Mouse (Mus musculus): Measurements from ENCODE around the gene Midn. TPM values are rescaled to one million over a fixed set of nuclear protein-coding genes. Genes with fewer than 3 reads are reported as not detected.

Gene Midn
- polyA plus RNA-seq, 1 experiment from 2014 or later, result 10.3 TPM

GRCm38 (mm10) chr10:80135161-80135560 lies 12.9 kb upstream of the Midn start:
- no peak for ATAC-seq (replicated peaks; ENCODE audit: extremely low read depth, insufficient read depth, low FRiP score)
- Histone ChIP-seq H3K27me3 (ENCODE audit: control insufficient read depth, insufficient read depth, low read length) (peaks cover 6% of the 10 kb centered on the region; the same call in 1 of the 2 replicates), H3K4me2 (ENCODE audit: low read depth, low read length) (no peak overlapping the region), H3K27ac (ENCODE audit: low read length) (no peak overlapping the region), H3K4me3 (ENCODE audit: low read length) (no peak overlapping the region), H3K36me3 (ENCODE audit: control insufficient read depth, insufficient read depth) (peaks cover 7% of the 10 kb centered on the region), H3K9ac (ENCODE audit: low read length) (no peak overlapping the region), H3K4me1 (ENCODE audit: control insufficient read depth, insufficient read depth, low read length) (peaks cover 40% of the 10 kb centered on the region), H3K9me3 (replicated peaks; ENCODE audit: control insufficient read depth, low read length) (0 out of 2 replicates have a peak, but pooled peaks cover 3% of the 10 kb centered on the region)
- WGBS, result 89% methylated on average over 10 of the region's 10 CpGs

GRCm38 (mm10) chr10:80135641-80136040 lies 12.4 kb upstream of the Midn start:
- no peak overlapping the region for H3K9ac ChIP-seq (ENCODE audit: low read length)
- H3K27ac ChIP-seq (ENCODE audit: low read length), result no peak overlapping the region
- peaks cover 40% of the 10 kb centered on the region for H3K4me1 ChIP-seq (ENCODE audit: control insufficient read depth, insufficient read depth, low read length)
- H3K4me2 ChIP-seq (ENCODE audit: low read depth, low read length), result no peak overlapping the region
- peaks cover 4% of the 10 kb centered on the region; the same call in 1 of the 2 replicates for H3K36me3 ChIP-seq (ENCODE audit: control insufficient read depth, insufficient read depth)
- peaks cover 6% of the 10 kb centered on the region; the same call in 1 of the 2 replicates for H3K27me3 ChIP-seq (ENCODE audit: control insufficient read depth, insufficient read depth, low read length)
- H3K4me3 ChIP-seq (ENCODE audit: low read length), result no peak overlapping the region
- 0 out of 2 replicates have a peak, but pooled peaks cover 3% of the 10 kb centered on the region for H3K9me3 ChIP-seq (replicated peaks; ENCODE audit: control insufficient read depth, low read length)
- WGBS, result 100% methylated on average over 1 of the region's 1 CpGs
- ATAC-seq (replicated peaks; ENCODE audit: extremely low read depth, insufficient read depth, low FRiP score), result no peak

GRCm38 (mm10) chr10:80136179-80136951 lies 11.7 kb upstream of the Midn start:
- Histone ChIP-seq H3K27me3 (ENCODE audit: control insufficient read depth, insufficient read depth, low read length) (peaks cover 6% of the 10 kb centered on the region; the same call in 1 of the 2 replicates), H3K27ac (ENCODE audit: low read length) (no peak overlapping the region), H3K4me2 (ENCODE audit: low read depth, low read length) (peak overlapping the region; percentile 85), H3K9ac (ENCODE audit: low read length) (peak overlapping the region; percentile 43; the same call in 1 of the 2 replicates), H3K9me3 (replicated peaks; ENCODE audit: control insufficient read depth, low read length) (0 out of 2 replicates have a peak, but pooled peaks cover 3% of the 10 kb centered on the region), H3K36me3 (ENCODE audit: control insufficient read depth, insufficient read depth) (no peaks in the 10 kb centered on the region), H3K4me3 (ENCODE audit: low read length) (peak overlapping the region; percentile 60), H3K4me1 (ENCODE audit: control insufficient read depth, insufficient read depth, low read length) (peaks cover 40% of the 10 kb centered on the region)
- 23% methylated on average over 34 of the region's 49 CpGs for WGBS
- ATAC-seq (replicated peaks; ENCODE audit: extremely low read depth, insufficient read depth, low FRiP score), result no peak

GRCm38 (mm10) chr10:80136952-80137625 lies 11.0 kb upstream of the Midn start:
- H3K4me3 ChIP-seq (ENCODE audit: low read length), result peak overlapping the region; percentile 60
- H3K9me3 ChIP-seq (replicated peaks; ENCODE audit: control insufficient read depth, low read length), result 0 out of 2 replicates have a peak, but pooled peaks cover 3% of the 10 kb centered on the region
- ATAC-seq (replicated peaks; ENCODE audit: extremely low read depth, insufficient read depth, low FRiP score), result no peak
- peak overlapping the region; percentile 85 for H3K4me2 ChIP-seq (ENCODE audit: low read depth, low read length)
- H3K9ac ChIP-seq (ENCODE audit: low read length), result peak overlapping the region; percentile 43
- H3K4me1 ChIP-seq (ENCODE audit: control insufficient read depth, insufficient read depth, low read length), result peaks cover 38% of the 10 kb centered on the region
- no peak overlapping the region for H3K27ac ChIP-seq (ENCODE audit: low read length)
- peaks cover 6% of the 10 kb centered on the region; the same call in 1 of the 2 replicates for H3K27me3 ChIP-seq (ENCODE audit: control insufficient read depth, insufficient read depth, low read length)
- no peaks in the 10 kb centered on the region for H3K36me3 ChIP-seq (ENCODE audit: control insufficient read depth, insufficient read depth)
- WGBS, result 5% methylated on average over 29 of the region's 29 CpGs

DNA sequence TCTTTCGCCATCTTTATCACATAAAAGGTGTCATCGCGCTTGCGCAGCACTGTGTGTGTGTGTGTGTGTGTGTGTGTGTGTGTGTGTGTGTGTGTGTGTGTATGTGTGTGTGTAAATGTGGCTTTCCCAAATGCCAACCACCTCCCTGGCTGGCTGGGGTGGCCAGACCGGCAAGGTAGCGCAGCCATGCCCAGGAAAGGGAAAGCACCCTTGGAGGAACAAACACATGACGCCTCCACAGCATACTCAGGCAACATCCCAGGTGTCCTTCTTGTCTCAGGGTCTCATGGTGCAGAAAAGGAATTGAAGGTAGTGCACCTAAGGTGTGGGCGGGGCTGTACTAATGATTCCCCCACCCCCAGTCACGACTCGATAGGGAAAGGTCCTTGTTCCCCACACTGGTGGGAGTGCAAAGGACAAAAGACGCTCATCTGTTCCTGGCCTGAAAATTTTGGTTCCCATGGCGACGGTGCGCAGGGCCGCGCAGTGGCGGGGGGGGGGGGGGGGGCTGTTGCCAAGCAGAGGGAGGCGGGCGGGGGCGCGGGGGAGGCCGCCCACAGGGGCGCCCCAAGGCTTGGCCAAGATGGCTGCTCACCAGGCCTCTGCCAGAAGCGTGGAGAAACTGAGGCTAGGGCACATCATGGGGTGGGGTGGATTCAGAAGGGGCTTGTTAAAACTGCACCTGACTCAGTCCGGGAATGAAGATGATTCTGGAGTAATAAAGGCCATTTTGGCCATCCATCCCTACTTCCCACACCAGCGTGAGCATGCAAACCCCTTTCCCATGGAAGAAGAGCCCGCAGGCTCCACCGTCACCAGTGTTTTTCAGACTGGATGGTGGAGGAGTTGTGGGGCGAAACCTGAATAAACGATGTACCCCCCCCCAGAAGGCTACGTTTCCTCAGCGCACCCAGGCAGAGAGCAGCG lies 10.2 kb upstream of the Midn start:
- 9% methylated on average over 29 of the region's 33 CpGs for WGBS
- peak overlapping the region; percentile 60 for H3K4me3 ChIP-seq (ENCODE audit: low read length)
- 0 out of 2 replicates have a peak, but pooled peaks cover 3% of the 10 kb centered on the region for H3K9me3 ChIP-seq (replicated peaks; ENCODE audit: control insufficient read depth, low read length)
- no peak for ATAC-seq (replicated peaks; ENCODE audit: extremely low read depth, insufficient read depth, low FRiP score)
- peak overlapping the region; percentile 43 for H3K9ac ChIP-seq (ENCODE audit: low read length)
- peaks cover 6% of the 10 kb centered on the region; the same call in 1 of the 2 replicates for H3K27me3 ChIP-seq (ENCODE audit: control insufficient read depth, insufficient read depth, low read length)
- peaks cover 37% of the 10 kb centered on the region for H3K4me1 ChIP-seq (ENCODE audit: control insufficient read depth, insufficient read depth, low read length)
- no peak overlapping the region for H3K27ac ChIP-seq (ENCODE audit: low read length)
- peak overlapping the region; percentile 85 for H3K4me2 ChIP-seq (ENCODE audit: low read depth, low read length)
- H3K36me3 ChIP-seq (ENCODE audit: control insufficient read depth, insufficient read depth), result no peaks in the 10 kb centered on the region

- WGBS, result under 1% methylated on average over 78 of the region's 94 CpGs
- H3K36me3 ChIP-seq (ENCODE audit: control insufficient read depth, insufficient read depth), result peaks cover 5% of the 10 kb centered on the region
- peak within 1 kb of the TSS; percentile 60 for H3K4me3 ChIP-seq (ENCODE audit: low read length)
- peak within 1 kb of the TSS; percentile 69 for H3K9ac ChIP-seq (ENCODE audit: low read length)
- peak within 1 kb of the TSS; percentile 85 for H3K4me2 ChIP-seq (ENCODE audit: low read depth, low read length)
- H3K27me3 ChIP-seq (ENCODE audit: control insufficient read depth, insufficient read depth, low read length), result peaks cover 6% of the 10 kb centered on the region; the same call in 1 of the 2 replicates
- 0 out of 2 replicates have a peak, but pooled peaks cover 3% of the 10 kb centered on the region for H3K9me3 ChIP-seq (replicated peaks; ENCODE audit: control insufficient read depth, low read length)
- no peak within 1 kb of the TSS for H3K27ac ChIP-seq (ENCODE audit: low read length)
- H3K4me1 ChIP-seq (ENCODE audit: control insufficient read depth, insufficient read depth, low read length), result peaks cover 34% of the 10 kb centered on the region
- ATAC-seq (replicated peaks; ENCODE audit: extremely low read depth, insufficient read depth, low FRiP score), result peak; percentile 1; the same call in 1 of the 2 replicates
Measured at GRCm38 (mm10) chr10:80138553-80139438, 9.3 kb upstream of the Midn start, which contains the start of gene Atp5d. Gene Atp5d, plus strand, starts transcription at chr10:80138632.

DNA sequence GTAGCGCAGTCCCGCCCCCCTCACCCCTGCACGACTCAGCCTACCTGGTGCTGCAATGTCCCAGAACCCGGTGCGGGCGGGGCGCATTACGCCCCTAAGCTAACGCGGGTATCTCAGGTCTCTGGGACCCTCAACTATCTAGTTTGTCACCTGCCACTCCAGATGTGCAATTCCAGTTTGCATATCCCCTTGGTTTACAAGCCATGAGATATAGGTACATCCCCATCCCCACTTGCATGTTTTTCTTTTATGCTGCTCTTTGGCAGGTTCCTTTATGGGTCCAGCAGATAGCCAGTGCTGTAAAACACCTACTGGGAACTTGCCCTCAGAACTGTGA lies 8.7 kb upstream of the Midn start:
- WGBS, result 1% methylated on average over 10 of the region's 10 CpGs
- peaks cover 37% of the 10 kb centered on the region for H3K4me1 ChIP-seq (ENCODE audit: control insufficient read depth, insufficient read depth, low read length)
- H3K4me2 ChIP-seq (ENCODE audit: low read depth, low read length), result peak overlapping the region; percentile 85
- 0 out of 2 replicates have a peak, but pooled peaks cover 3% of the 10 kb centered on the region for H3K9me3 ChIP-seq (replicated peaks; ENCODE audit: control insufficient read depth, low read length)
- peak overlapping the region; percentile 60 for H3K4me3 ChIP-seq (ENCODE audit: low read length)
- peaks cover 6% of the 10 kb centered on the region; the same call in 1 of the 2 replicates for H3K27me3 ChIP-seq (ENCODE audit: control insufficient read depth, insufficient read depth, low read length)
- peak overlapping the region; percentile 69 for H3K9ac ChIP-seq (ENCODE audit: low read length)
- ATAC-seq (replicated peaks; ENCODE audit: extremely low read depth, insufficient read depth, low FRiP score), result no peak; the same call in 1 of the 2 replicates
- peaks cover 11% of the 10 kb centered on the region for H3K36me3 ChIP-seq (ENCODE audit: control insufficient read depth, insufficient read depth)
- no peak overlapping the region for H3K27ac ChIP-seq (ENCODE audit: low read length)
